Mouse (Mus musculus) megakaryocyte, embryonic 14.5 days (primary cell): ENCODE results near the gene Apc2.

Experiments used
- FLI1 ChIP-seq: IDR thresholded peaks from 2 replicates; pipeline ENCODE4 v1.6.1; 2012; ENCODE audit warnings: low read length, inconsistent platforms, mixed read lengths
- GATA1 ChIP-seq: IDR thresholded peaks from 3 replicates; pipeline ENCODE4 v1.6.1; 2012; ENCODE audit warnings: mixed read lengths, low read length, inconsistent platforms, borderline replicate concordance

DNA sequence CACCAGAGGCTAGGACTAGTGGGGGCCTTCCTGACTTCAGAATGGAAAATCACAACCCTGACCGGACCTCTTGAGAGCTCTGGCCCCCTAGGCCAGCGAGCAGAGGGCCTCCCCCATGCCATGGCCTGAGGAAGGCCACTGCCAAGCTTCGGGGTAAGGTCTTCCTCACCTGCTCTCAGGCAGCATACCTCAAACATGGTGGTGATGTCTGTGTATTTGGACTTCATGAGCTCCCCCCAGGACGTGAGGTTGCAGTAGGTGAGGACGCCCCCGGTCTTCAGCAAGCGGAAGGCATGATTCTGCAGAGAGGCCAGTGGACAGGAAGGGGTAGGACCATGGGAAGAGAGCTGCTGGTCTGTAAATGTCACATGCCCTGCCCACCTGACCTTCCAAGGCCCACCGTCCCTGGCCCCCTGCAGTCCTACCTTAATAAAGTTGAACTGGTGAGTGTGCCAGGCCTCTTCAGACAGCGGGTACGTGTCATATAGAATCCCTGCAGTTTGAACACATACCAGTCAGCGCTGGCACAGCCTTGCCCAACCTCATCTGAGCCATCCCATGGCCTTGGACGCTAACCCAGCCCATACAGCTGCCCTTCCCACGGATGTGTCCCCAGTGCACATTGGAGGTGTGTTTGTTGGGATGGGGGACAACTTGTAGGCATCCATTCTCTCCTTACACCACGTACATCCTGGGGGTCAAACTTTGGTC, 36.9 kb upstream of the Apc2 start:
- TF ChIP-seq GATA1 (no peak), FLI1 (no peak)
